Mouse (Mus musculus) liver, embryonic 14.5 days (tissue): Measurements from ENCODE around the gene Rgs11.

Experiments
- CTCF ChIP-seq: IDR thresholded peaks from 2 replicates; pipeline ENCODE4 v1.5.1; 2016; ENCODE audit warnings: antibody characterized with exemption, low read depth, control low read depth
- EP300 ChIP-seq: IDR thresholded peaks from 2 replicates; pipeline ENCODE4 v1.6.1; 2016; ENCODE audit warnings: antibody characterized with exemption, low read depth

- TF ChIP-seq CTCF (no peak), EP300 (no peak)
Measured at GRCm38 (mm10) chr17:26221508-26221907, 18.8 kb downstream of the Rgs11 start.
